Mouse (Mus musculus): ENCODE measurements around the gene Mocs1. TPM values are rescaled to one million over a fixed set of nuclear protein-coding genes. Genes with fewer than 3 reads are reported as not detected.

Mocs1 gene
- polyA plus RNA-seq, 1 experiment from 2014 or later = 15.8 TPM

Other genes with a start within 250 kb of the Mocs1 start
- gene Daam2, start 136.0 kb downstream of the Mocs1 start, polyA plus RNA-seq (2014; fragmentation: Nextera tagmentation; extraction: Ambion mirVana) = 2.2 and 2.6 TPM in 2 replicates
- 0.43 and 0.92 TPM in 2 replicates for gene Kif6, start 186.8 kb downstream of the Mocs1 start, polyA plus RNA-seq (2014; fragmentation: Nextera tagmentation; extraction: Ambion mirVana)